Mouse (Mus musculus) small intestine, adult 2 months (tissue): ENCODE measurements around the gene Ric8a.

Experiments used
- CTCF ChIP-seq: fragments of 200-500 bp; IDR thresholded peaks from 2 replicates; pipeline ENCODE4 v1.5.1; 2012; ENCODE audit warnings: low read depth, mild to moderate bottlenecking, control low read depth, inconsistent platforms, low read length, moderate library complexity, mixed read lengths; ENCODE audit not compliant: insufficient replicate concordance, insufficient read length; ENCODE audit errors: extremely low read depth
- POLR2A ChIP-seq: fragments of 200-500 bp; IDR thresholded peaks from 2 replicates; pipeline ENCODE4 v1.6.1; 2012; ENCODE audit warnings: low read depth, mild to moderate bottlenecking, control low read depth, inconsistent platforms, low read length, moderate library complexity

DNA sequence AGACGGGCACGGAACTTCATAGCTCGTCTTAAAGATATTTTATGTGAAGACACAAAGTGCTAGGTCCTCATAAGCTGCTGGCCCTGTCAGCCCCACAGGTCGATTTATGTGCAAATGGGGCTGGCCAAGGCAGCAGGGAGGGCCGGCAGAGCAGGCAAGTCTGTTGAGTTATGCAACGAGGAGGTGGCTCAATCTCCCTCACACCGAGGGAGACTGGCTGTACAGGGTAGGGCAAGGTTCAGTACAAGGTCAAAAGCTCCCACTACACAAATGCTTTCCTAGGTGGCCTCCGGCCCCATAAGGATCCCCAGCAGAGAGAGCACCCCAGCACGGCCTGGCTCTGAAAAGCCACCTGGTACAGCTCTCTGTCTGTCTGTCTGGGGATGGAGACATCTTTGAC, 3.4 kb upstream of the Ric8a start:
- TF ChIP-seq CTCF = no peak
- TF ChIP-seq POLR2A = no peak
